Mouse (Mus musculus) ES-E14 (cell line): Measurements from ENCODE around the gene Tmem135. TPM values are rescaled to one million over a fixed set of nuclear protein-coding genes. Genes with fewer than 3 reads are reported as not detected.
A peak's percentile ranks its signal among the peaks of the same experiment; 100 is the strongest.
"Not testable (repeated sequence)": the region's sequence is repeated elsewhere in the genome, so short reads cannot be mapped to it uniquely, and the experiment has no call there.

Experiments
- DNase-seq: peaks from one replicate; pipeline ENCODE4 v3.0.0-alpha.2; 2013; ENCODE audit warnings: low read depth, low spot score
- H3K27ac ChIP-seq: 2 replicates; pipeline ENCODE4 v1.5.1; 2012; ENCODE audit warnings: low read depth, mild to moderate bottlenecking, low read length, moderate library complexity, mixed read lengths; ENCODE audit not compliant: poor library complexity, insufficient read depth, severe bottlenecking
- H3K36me3 ChIP-seq: 2 replicates; pipeline ENCODE4 v1.6.1; 2012; ENCODE audit warnings: mild to moderate bottlenecking, low read length, moderate library complexity, mixed read lengths; ENCODE audit not compliant: control insufficient read depth, poor library complexity, insufficient read depth, severe bottlenecking
- H3K4me1 ChIP-seq, 2 experiments: fragments of 150-350 bp in 1 of 2; sonication (generic) in 1 of 2; 2 replicates each; pipeline ENCODE4 v1.6.1; 2012; ENCODE audit warnings: low read length in 2 of 2, mild to moderate bottlenecking in 1 of 2, mixed read lengths in 1 of 2; ENCODE audit not compliant: control insufficient read depth in 2 of 2, insufficient read depth in 2 of 2, poor library complexity in 1 of 2
- H3K4me3 ChIP-seq, 2 experiments: fragments of 150-350 bp in 1 of 2; sonication (generic) in 1 of 2; 2 replicates each; pipeline ENCODE4 v1.5.1; 2012; ENCODE audit warnings: low read length in 2 of 2, low read depth in 1 of 2, mild to moderate bottlenecking in 1 of 2, mixed read lengths in 1 of 2; ENCODE audit not compliant: insufficient read depth in 1 of 2, poor library complexity in 1 of 2, severe bottlenecking in 1 of 2
- H3K9ac ChIP-seq: 2 replicates; pipeline ENCODE4 v1.6.1; 2012; ENCODE audit warnings: low read depth, mild to moderate bottlenecking, low read length, mixed read lengths; ENCODE audit not compliant: poor library complexity, insufficient read depth, severe bottlenecking
- H3K9me3 ChIP-seq: fragments of 150-350 bp; sonication (generic); 2 replicates; pipeline ENCODE4 v1.6.1; 2012; ENCODE audit warnings: low read depth, mild to moderate bottlenecking, low read length; ENCODE audit not compliant: control insufficient read depth, insufficient read depth
- CHD2 ChIP-seq: IDR thresholded peaks from 2 replicates; pipeline ENCODE4 v1.6.1; 2014; ENCODE audit warnings: mild to moderate bottlenecking, low read depth, low read length, inconsistent platforms
- HCFC1 ChIP-seq: IDR thresholded peaks from 2 replicates; pipeline ENCODE4 v1.6.1; 2012; ENCODE audit warnings: low read length, inconsistent platforms, borderline replicate concordance; ENCODE audit not compliant: insufficient read depth
- MAFK ChIP-seq: IDR thresholded peaks from 2 replicates; pipeline ENCODE4 v1.6.1; 2014; ENCODE audit warnings: mild to moderate bottlenecking, low read depth, low read length, inconsistent platforms; ENCODE audit not compliant: insufficient read depth
- ZC3H11A ChIP-seq: IDR thresholded peaks from 2 replicates; pipeline ENCODE4 v1.6.1; 2012; ENCODE audit warnings: low read depth, mild to moderate bottlenecking, inconsistent platforms, low read length, borderline replicate concordance
- ZNF384 ChIP-seq: IDR thresholded peaks from 2 replicates; pipeline ENCODE4 v1.6.1; 2012; ENCODE audit warnings: low read depth, low read length, inconsistent platforms
- in situ Hi-C, 2 experiments: fragments of 600-800 bp; cut with MboI; formaldehyde crosslinking; loops; one replicate each; pipeline ENCODE4 v1.15.1; 2025; ENCODE audit warnings: low sequenced_read_pairs in 2 of 2, inconsistent platforms in 1 of 2; ENCODE audit not compliant: unreplicated experiment in 2 of 2
- total RNA-seq: library from RNA; depleted of rRNA; stranded (reverse); fragments of 300-350 nt; gene quantifications from 2 replicates; pipeline ENCODE4 v1.2.3, GENCODE M21; 2012

Gene Tmem135
- total RNA-seq, 1 experiment = 19.0 TPM

DNA sequence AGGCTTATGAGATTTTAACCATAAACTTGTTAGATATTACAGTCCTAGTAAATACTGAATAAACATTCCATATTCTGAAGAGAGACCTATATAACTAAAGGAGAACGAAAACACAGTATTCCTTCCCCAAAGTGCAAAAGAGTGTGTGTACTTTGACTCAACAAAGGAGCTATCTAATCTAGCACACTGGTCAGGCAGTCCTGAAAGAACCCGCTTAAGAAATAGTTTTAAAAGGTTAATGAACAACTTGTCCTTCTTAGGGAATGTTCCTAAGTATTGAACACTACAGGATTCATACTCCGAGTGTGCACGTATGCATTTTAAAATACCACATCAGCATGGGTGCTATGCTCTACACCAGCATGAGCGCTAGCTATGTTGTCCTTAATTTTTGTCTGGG, 76.3 kb downstream of the Tmem135 start:
- in situ Hi-C loops = no loop called here
- no peak for DNase-seq
- H3K36me3 ChIP-seq = no peaks in the 10 kb centered on the region
- no peaks in the 10 kb centered on the region for H3K4me1 ChIP-seq
- no peaks in the 10 kb centered on the region for H3K9me3 ChIP-seq
- no peak for TF ChIP-seq ZC3H11A
- TF ChIP-seq MAFK = no peak
- no peak for TF ChIP-seq HCFC1
- TF ChIP-seq ZNF384 = no peak
- no peak for TF ChIP-seq CHD2
- no peak overlapping the region for H3K9ac ChIP-seq
- no peak overlapping the region for H3K4me3 ChIP-seq
- H3K27ac ChIP-seq = no peak overlapping the region

DNA sequence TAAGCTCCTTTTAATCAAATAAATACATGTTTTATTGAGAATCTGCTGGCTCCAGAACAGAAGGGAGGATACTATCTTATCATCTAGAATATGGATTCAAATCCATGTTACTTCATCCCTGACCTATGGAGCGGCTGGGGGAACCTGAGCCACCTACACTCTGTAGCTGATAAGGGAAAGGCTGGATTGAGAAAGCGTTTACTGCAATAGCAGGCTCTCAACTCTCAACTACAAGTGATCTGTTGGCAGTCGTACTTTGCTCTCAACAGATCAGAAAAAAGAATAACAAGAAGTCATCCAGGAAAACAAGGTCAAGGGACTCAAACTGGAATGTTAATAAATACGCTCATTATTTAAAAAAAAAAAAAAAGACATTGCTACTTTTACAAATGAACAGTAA, 77.3 kb downstream of the Tmem135 start:
- Histone ChIP-seq H3K4me1 (no peaks in the 10 kb centered on the region), H3K9ac (no peak overlapping the region), H3K4me3 (no peak overlapping the region), H3K27ac (no peak overlapping the region), H3K36me3 (no peaks in the 10 kb centered on the region), H3K9me3 (no peaks in the 10 kb centered on the region)
- TF ChIP-seq ZNF384 (no peak), HCFC1 (no peak), ZC3H11A (no peak), CHD2 (no peak), MAFK (no peak)
- in situ Hi-C loops = no loop called here
- DNase-seq = no peak

DNA sequence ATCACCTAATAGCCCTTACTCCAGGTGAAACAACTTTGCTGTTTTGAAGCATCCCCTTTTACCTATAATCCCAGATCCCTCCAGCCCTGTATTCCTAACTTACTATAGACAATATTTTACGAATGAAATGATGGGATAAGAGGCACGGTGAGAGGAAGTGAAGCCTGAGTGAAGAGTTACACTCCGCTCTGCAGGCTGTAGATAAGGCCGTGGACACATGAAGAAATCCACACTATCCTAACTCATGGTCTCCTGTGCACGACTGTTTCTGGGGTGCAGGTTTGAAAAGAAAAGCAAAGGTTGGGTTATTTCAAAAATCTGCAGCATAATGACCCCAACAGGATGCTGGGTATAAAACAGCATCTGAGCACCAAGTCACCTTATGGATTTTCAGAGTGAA, 77.8 kb downstream of the Tmem135 start:
- Histone ChIP-seq H3K9ac (no peak overlapping the region), H3K9me3 (no peaks in the 10 kb centered on the region), H3K27ac (no peak overlapping the region), H3K36me3 (no peaks in the 10 kb centered on the region), H3K4me1 (no peaks in the 10 kb centered on the region), H3K4me3 (no peak overlapping the region)
- DNase-seq = no peak
- in situ Hi-C loops = no loop called here
- TF ChIP-seq CHD2 = no peak
- no peak for TF ChIP-seq ZC3H11A
- TF ChIP-seq MAFK = no peak
- TF ChIP-seq HCFC1 = no peak
- no peak for TF ChIP-seq ZNF384

DNA sequence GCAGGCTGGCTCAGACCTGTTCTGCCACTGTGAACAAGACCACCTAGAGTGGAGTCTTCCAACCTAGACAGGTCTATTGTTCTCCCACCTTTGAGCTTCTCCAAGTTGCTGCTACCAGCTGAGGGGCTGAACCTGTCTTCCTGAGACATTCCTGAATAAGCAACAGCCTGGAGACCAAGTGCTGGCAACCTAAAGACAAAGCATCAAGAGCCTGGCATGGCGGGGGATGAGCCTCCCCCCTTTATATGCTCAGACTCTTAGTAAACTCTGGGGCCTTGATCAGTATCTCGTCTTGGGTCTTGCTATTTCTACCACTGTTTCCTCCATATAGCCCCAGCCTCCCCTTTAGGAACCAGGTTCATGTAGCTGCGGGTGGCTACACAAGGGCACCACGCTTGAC, 81.3 kb downstream of the Tmem135 start:
- H3K4me1 ChIP-seq, H3K9ac ChIP-seq, DNase-seq, H3K36me3 ChIP-seq, H3K9me3 ChIP-seq, H3K4me3 ChIP-seq, in situ Hi-C loops: not testable (repeated sequence)
- H3K27ac ChIP-seq = peak overlapping the region; percentile 40; the same call in 1 of the 2 replicates

DNA sequence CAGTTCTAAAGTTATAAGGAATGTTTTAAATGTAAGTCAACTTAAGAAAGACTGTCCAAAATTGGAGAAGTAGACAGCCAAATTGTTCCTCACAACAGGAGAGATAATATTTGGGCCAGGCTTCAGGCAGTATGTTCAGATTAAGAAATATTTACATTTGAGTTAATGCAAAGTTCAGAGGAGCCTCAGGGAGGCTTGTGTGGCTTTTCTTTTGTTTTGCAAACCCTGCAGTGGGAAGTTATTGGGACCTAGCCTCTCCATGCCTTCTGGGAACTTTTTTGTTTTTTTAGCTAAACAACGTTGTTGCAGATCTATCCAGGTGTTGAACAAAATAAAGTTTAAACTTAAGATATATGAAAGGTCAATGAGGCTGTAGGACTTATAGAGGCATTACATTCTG, 84.7 kb downstream of the Tmem135 start:
- Histone ChIP-seq H3K9ac (no peak overlapping the region), H3K4me3 (no peak overlapping the region), H3K4me1 (peaks cover 4 to 14% of the 10 kb centered on the region in 2 experiments), H3K9me3 (no peaks in the 10 kb centered on the region), H3K36me3 (no peaks in the 10 kb centered on the region), H3K27ac (no peak overlapping the region)
- no peak for DNase-seq
- in situ Hi-C loops = no loop called here
- no peak for TF ChIP-seq MAFK
- no peak for TF ChIP-seq ZNF384
- no peak for TF ChIP-seq ZC3H11A
- TF ChIP-seq HCFC1 = no peak
- TF ChIP-seq CHD2 = no peak

DNA sequence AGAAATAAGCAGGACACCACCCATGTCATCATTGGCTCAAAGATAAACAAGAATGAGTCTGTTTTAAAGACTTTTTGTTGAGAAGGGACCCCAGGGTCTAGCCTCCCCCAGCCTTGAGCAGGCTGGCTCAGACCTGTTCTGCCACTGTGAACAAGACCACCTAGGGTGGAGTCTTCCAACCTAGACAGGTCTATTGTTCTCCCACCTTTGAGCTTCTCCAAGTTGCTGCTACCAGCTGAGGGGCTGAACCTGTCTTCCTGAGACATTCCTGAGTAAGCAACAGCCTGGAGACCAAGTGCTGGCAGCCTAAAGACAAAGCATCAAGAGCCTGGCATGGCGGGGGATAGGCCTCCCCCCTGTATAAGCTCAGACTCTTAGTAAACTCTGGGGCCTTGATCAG, 86.9 kb downstream of the Tmem135 start:
- Histone ChIP-seq H3K4me3 (peak overlapping the region in 1 of 2 experiments; percentile 15; a peak in 1 of 4 replicates), H3K4me1 (peaks cover 4 to 14% of the 10 kb centered on the region in 2 experiments), H3K27ac (peak overlapping the region; percentile 88)
- H3K36me3 ChIP-seq, H3K9me3 ChIP-seq, H3K9ac ChIP-seq, DNase-seq, in situ Hi-C loops: not testable (repeated sequence)
